Comparison of ENCODE assay signal across 25 mouse cellular contexts in the genomic region with DNA sequence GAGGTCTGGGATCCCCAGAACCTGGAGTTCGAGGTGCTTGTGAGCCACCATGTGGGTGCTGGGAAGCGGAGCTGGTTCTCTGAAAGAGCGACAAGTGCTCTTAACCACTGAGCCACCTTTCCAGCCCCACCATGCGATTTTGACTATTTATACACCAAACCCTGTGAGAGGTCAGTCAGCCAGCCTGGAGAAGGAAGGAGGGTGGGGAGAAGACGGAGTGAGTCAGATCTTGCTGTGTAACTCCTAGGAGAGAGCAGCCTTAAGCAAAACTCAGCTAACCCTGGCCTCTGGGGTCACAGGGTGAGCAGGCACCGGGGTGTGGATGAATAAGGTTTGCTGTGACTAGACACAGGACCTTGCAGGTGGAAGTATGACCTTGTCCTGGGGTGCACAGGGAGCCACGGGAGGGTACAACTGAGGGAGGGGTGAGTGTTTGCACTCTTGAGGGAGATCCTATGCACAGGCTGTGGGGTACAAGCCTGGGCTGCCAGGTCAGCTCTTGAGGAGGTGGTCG. TPM values are rescaled to one million over a fixed set of nuclear protein-coding genes. Genes with fewer than 3 reads are reported as not detected.
DNase-seq lines count a peak whose midpoint lies in the region; ATAC-seq lines count a peak whose summit lies in the region.
"Had no signal": no experiment of that assay in that cellular context is flagged by ENCODE, and none has a peak within 500 bp of the region (broad histone marks: within the 10 kb centered on the region; RNA-seq: fewer than 3 reads in every experiment).

No protein-coding gene starts in this region.

- H3K27ac ChIP-seq in forebrain, embryonic 10.5 days = peak overlapping the region; percentile 17; the same call in 1 of the 2 replicates
- H3K27ac ChIP-seq in forebrain, embryonic 13.5 days = no peak overlapping the region
- 0 out of 2 replicates have a peak overlapping the region, but pooled peaks have one; percentile 4 for H3K27ac ChIP-seq in midbrain, embryonic 10.5 days (replicated peaks)
- H3K27ac ChIP-seq in midbrain, embryonic 11.5 days (ENCODE audit: low read depth, low read length) = no peak overlapping the region
- 0 out of 2 replicates have a peak overlapping the region, but pooled peaks have one; percentile 32 for H3K27ac ChIP-seq in limb, embryonic 12.5 days
- H3K27ac ChIP-seq: hindbrain, embryonic 15.5 days; kidney, postnatal 0 days; limb, embryonic 13.5 days; macrophage; midbrain, embryonic 15.5 days; stomach, embryonic 15.5 days had no signal

- no peak overlapping the region for H3K4me3 ChIP-seq in forebrain, embryonic 10.5 days
- no peak overlapping the region for H3K4me3 ChIP-seq in forebrain, embryonic 13.5 days
- no peak overlapping the region for H3K4me3 ChIP-seq in midbrain, embryonic 10.5 days
- no peak overlapping the region for H3K4me3 ChIP-seq in midbrain, embryonic 11.5 days (ENCODE audit: low read depth, low read length)
- no peak overlapping the region for H3K4me3 ChIP-seq in limb, embryonic 12.5 days (replicated peaks)
- H3K4me3 ChIP-seq: hindbrain, embryonic 15.5 days; limb, embryonic 13.5 days; midbrain, embryonic 15.5 days; stomach, embryonic 15.5 days had no signal

- H3K4me2 ChIP-seq in forebrain, embryonic 13.5 days = no peak overlapping the region
- no peak overlapping the region for H3K4me2 ChIP-seq in midbrain, embryonic 11.5 days
- no peak overlapping the region for H3K4me2 ChIP-seq in limb, embryonic 12.5 days
- H3K4me2 ChIP-seq: hindbrain, embryonic 15.5 days; limb, embryonic 13.5 days; liver, embryonic 11.5 days; midbrain, embryonic 15.5 days; stomach, embryonic 15.5 days had no signal

- ATAC-seq in forebrain, embryonic 13.5 days = no peak
- ATAC-seq in midbrain, embryonic 11.5 days (ENCODE audit: low FRiP score) = no peak
- ATAC-seq in limb, embryonic 12.5 days (ENCODE audit: insufficient number of reproducible peaks, insufficient read depth, low FRiP score, low TSS enrichment, low read depth) = no peak
- ATAC-seq: forebrain, postnatal 0 days; liver, postnatal 0 days; midbrain, embryonic 15.5 days had no signal

- DNase-seq in forebrain, embryonic 10.5 days (ENCODE audit: extremely low spot score, low spot score) = no peak
- no peak for DNase-seq in midbrain, embryonic 10.5 days (ENCODE audit: low spot score)
- no peak for DNase-seq in midbrain, embryonic 11.5 days (ENCODE audit: low spot score, missing footprints)
- DNase-seq in adipocyte (ENCODE audit: low spot score) = peak; percentile 50
- DNase-seq in kidney, adult 11 months = no peak
- DNase-seq in kidney, adult 18-20 months = no peak
- DNase-seq: cerebellum, adult 8-10 months; cerebellum, postnatal 25 days; forebrain, postnatal 0 days; gastrocnemius, postnatal 10 days; heart, postnatal 4 days; kidney, adult 8-10 months; layer of hippocampus, postnatal 36 days; liver, postnatal 0 days; right cerebral cortex, postnatal 25 days; thymus, postnatal 25 days had no signal

- H3K27me3 ChIP-seq in forebrain, embryonic 10.5 days (ENCODE audit: poor library complexity, severe bottlenecking) = no peaks in the 10 kb centered on the region
- no peaks in the 10 kb centered on the region for H3K27me3 ChIP-seq in forebrain, embryonic 13.5 days
- no peaks in the 10 kb centered on the region for H3K27me3 ChIP-seq in midbrain, embryonic 10.5 days (ENCODE audit: low read depth, poor library complexity, severe bottlenecking)
- H3K27me3 ChIP-seq in midbrain, embryonic 11.5 days (ENCODE audit: control insufficient read depth, insufficient read depth, low read length) = no peaks in the 10 kb centered on the region
- H3K27me3 ChIP-seq in limb, embryonic 12.5 days = no peaks in the 10 kb centered on the region
- H3K27me3 ChIP-seq: hindbrain, embryonic 15.5 days; limb, embryonic 13.5 days; midbrain, embryonic 15.5 days; stomach, embryonic 15.5 days had no signal

- no peaks in the 10 kb centered on the region for H3K36me3 ChIP-seq in forebrain, embryonic 10.5 days (replicated peaks)
- no peaks in the 10 kb centered on the region for H3K36me3 ChIP-seq in forebrain, embryonic 13.5 days (ENCODE audit: poor library complexity, severe bottlenecking)
- H3K36me3 ChIP-seq in midbrain, embryonic 10.5 days = no peaks in the 10 kb centered on the region
- H3K36me3 ChIP-seq in midbrain, embryonic 11.5 days (ENCODE audit: control insufficient read depth, insufficient read depth, low read length) = no peaks in the 10 kb centered on the region
- no peaks in the 10 kb centered on the region for H3K36me3 ChIP-seq in limb, embryonic 12.5 days
- H3K36me3 ChIP-seq: hindbrain, embryonic 15.5 days; limb, embryonic 13.5 days; midbrain, embryonic 15.5 days; stomach, embryonic 15.5 days had no signal

- 68% methylated on average over 8 of the region's 8 CpGs for WGBS in forebrain, embryonic 10.5 days
- WGBS in forebrain, embryonic 13.5 days = 83% methylated on average over 8 of the region's 8 CpGs
- WGBS in midbrain, embryonic 10.5 days = 77% methylated on average over 8 of the region's 8 CpGs
- 81% methylated on average over 8 of the region's 8 CpGs for WGBS in midbrain, embryonic 11.5 days
- WGBS in limb, embryonic 12.5 days = 72% methylated on average over 8 of the region's 8 CpGs

- no peak overlapping the region for H3K9ac ChIP-seq in forebrain, embryonic 13.5 days
- no peak overlapping the region for H3K9ac ChIP-seq in midbrain, embryonic 11.5 days (ENCODE audit: low read length)
- H3K9ac ChIP-seq in limb, embryonic 12.5 days (replicated peaks) = no peak overlapping the region
- H3K9ac ChIP-seq: forebrain, postnatal 0 days; hindbrain, embryonic 15.5 days; limb, embryonic 13.5 days; liver, postnatal 0 days; midbrain, embryonic 15.5 days; stomach, embryonic 15.5 days had no signal

- no peaks in the 10 kb centered on the region for H3K9me3 ChIP-seq in forebrain, embryonic 10.5 days
- no peaks in the 10 kb centered on the region for H3K9me3 ChIP-seq in forebrain, embryonic 13.5 days (replicated peaks)
- no peaks in the 10 kb centered on the region for H3K9me3 ChIP-seq in midbrain, embryonic 10.5 days (replicated peaks)
- H3K9me3 ChIP-seq in midbrain, embryonic 11.5 days (ENCODE audit: control insufficient read depth, low read length) = no peaks in the 10 kb centered on the region
- H3K9me3 ChIP-seq in limb, embryonic 12.5 days = no peaks in the 10 kb centered on the region
- H3K9me3 ChIP-seq: hindbrain, embryonic 15.5 days; limb, embryonic 13.5 days; midbrain, embryonic 15.5 days; stomach, embryonic 15.5 days had no signal

- H3K4me1 ChIP-seq in forebrain, embryonic 10.5 days = peaks cover 38% of the 10 kb centered on the region
- H3K4me1 ChIP-seq in forebrain, embryonic 13.5 days = no peaks in the 10 kb centered on the region
- peaks cover 16% of the 10 kb centered on the region for H3K4me1 ChIP-seq in midbrain, embryonic 10.5 days
- H3K4me1 ChIP-seq in midbrain, embryonic 11.5 days (ENCODE audit: control insufficient read depth, insufficient read depth, low read length) = 0 out of 2 replicates have a peak, but pooled peaks cover 2% of the 10 kb centered on the region
- peaks cover 44% of the 10 kb centered on the region for H3K4me1 ChIP-seq in limb, embryonic 12.5 days (replicated peaks)
- H3K4me1 ChIP-seq: hindbrain, embryonic 15.5 days; midbrain, embryonic 15.5 days had no signal

RNA-seq across cellular contexts. Expression of gene Snai1, which starts 12.4 kb away (rescaled TPM):
- polyA plus RNA-seq in forebrain, embryonic 10.5 days (2016; fragmentation: Nextera tagmentation; extraction: Ambion mirVana) = 40.4 and 46.9 TPM in 2 replicates
- polyA plus RNA-seq in forebrain, embryonic 13.5 days (2015; fragmentation: Nextera tagmentation; extraction: Ambion mirVana) = 1.9 and 2.7 TPM in 2 replicates
- 30.0 and 36.1 TPM in 2 replicates for polyA plus RNA-seq in midbrain, embryonic 10.5 days (2016; fragmentation: Nextera tagmentation; extraction: Ambion mirVana)
- 18.4 and 20.8 TPM in 2 replicates for polyA plus RNA-seq in midbrain, embryonic 11.5 days (2014; fragmentation: Nextera tagmentation; extraction: Ambion mirVana)
- polyA plus RNA-seq in limb, embryonic 12.5 days (2016; fragmentation: Nextera tagmentation; extraction: Ambion mirVana) = 69.0 and 82.0 TPM in 2 replicates
- polyA plus RNA-seq: macrophage had no signal

RNA-seq across cellular contexts. Expression of gene Spata2, which starts 57.7 kb away (rescaled TPM):
- polyA plus RNA-seq in forebrain, embryonic 10.5 days (2016; fragmentation: Nextera tagmentation; extraction: Ambion mirVana) = 21.0 and 21.5 TPM in 2 replicates
- 21.3 and 24.4 TPM in 2 replicates for polyA plus RNA-seq in forebrain, embryonic 13.5 days (2015; fragmentation: Nextera tagmentation; extraction: Ambion mirVana)
- polyA plus RNA-seq in midbrain, embryonic 10.5 days (2016; fragmentation: Nextera tagmentation; extraction: Ambion mirVana) = 19.1 and 23.5 TPM in 2 replicates
- polyA plus RNA-seq in midbrain, embryonic 11.5 days (2014; fragmentation: Nextera tagmentation; extraction: Ambion mirVana) = 15.6 and 15.8 TPM in 2 replicates
- polyA plus RNA-seq in limb, embryonic 12.5 days (2016; fragmentation: Nextera tagmentation; extraction: Ambion mirVana) = 14.9 and 15.1 TPM in 2 replicates

RNA-seq across cellular contexts. Expression of gene Rnf114, which starts 58.0 kb away (rescaled TPM):
- polyA plus RNA-seq in forebrain, embryonic 10.5 days (2016; fragmentation: Nextera tagmentation; extraction: Ambion mirVana) = 136 and 137 TPM in 2 replicates
- 134 and 147 TPM in 2 replicates for polyA plus RNA-seq in forebrain, embryonic 13.5 days (2015; fragmentation: Nextera tagmentation; extraction: Ambion mirVana)
- 139 and 154 TPM in 2 replicates for polyA plus RNA-seq in midbrain, embryonic 10.5 days (2016; fragmentation: Nextera tagmentation; extraction: Ambion mirVana)
- 140 and 150 TPM in 2 replicates for polyA plus RNA-seq in midbrain, embryonic 11.5 days (2014; fragmentation: Nextera tagmentation; extraction: Ambion mirVana)
- 99.2 and 101 TPM in 2 replicates for polyA plus RNA-seq in limb, embryonic 12.5 days (2016; fragmentation: Nextera tagmentation; extraction: Ambion mirVana)

Comparison
In these comparisons a context has a peak if more than half of its experiments do, and no peak if none do; other contexts are left out.
1. H3K27ac ChIP-seq: peak in forebrain, embryonic 10.5 days (single experiment), midbrain, embryonic 10.5 days (single experiment) and limb, embryonic 12.5 days (single experiment); none in forebrain, embryonic 13.5 days (single experiment) and midbrain, embryonic 11.5 days (single experiment).